Mouse (Mus musculus): ENCODE measurements around the gene Gm34653. TPM values are rescaled to one million over a fixed set of nuclear protein-coding genes. Genes with fewer than 3 reads are reported as not detected.

The Gm34653 gene
- 0.06 and 0.08 TPM in 2 replicates for polyA plus RNA-seq (2012; rRNA removed)

GRCm38 (mm10) chr2:34832766-34833457, at the start of gene Gm34653:
TSS of gene Gm34653 (plus strand) at chr2:34833007.

GRCm38 (mm10) chr2:34799357-34800256, 33.2 kb upstream of the Gm34653 start, which contains the start of gene Rabepk:
TSS of gene Rabepk (minus strand) at chr2:34799912.

GRCm38 (mm10) chr2:34825827-34826459, 6.9 kb upstream of the Gm34653 start, which contains the start of gene Fbxw2:
TSS of gene Fbxw2 (minus strand) at chr2:34826311.

GRCm38 (mm10) chr2:34874271-34874670, 41.5 kb downstream of the Gm34653 start, which contains the start of gene Cutal:
TSS of gene Cutal (plus strand) at chr2:34874396.

GRCm38 (mm10) chr2:34874816-34875345, 42.1 kb downstream of the Gm34653 start, which contains the start of gene Psmd5:
TSS of gene Psmd5 (minus strand) at chr2:34874968.

Other genes with a start within 250 kb of the Gm34653 start
- gene Gapvd1, start 77.8 kb upstream of the Gm34653 start, polyA plus RNA-seq (2012; rRNA removed) = 52.8 TPM in 2 replicates
- 378 and 533 TPM in 2 replicates for gene Hspa5, start 61.0 kb upstream of the Gm34653 start, polyA plus RNA-seq (2012; rRNA removed)
- gene Rabepk, start 33.1 kb upstream of the Gm34653 start, polyA plus RNA-seq (2012; rRNA removed) = 22.8 and 24.4 TPM in 2 replicates
- 60.1 and 67.5 TPM in 2 replicates for gene Fbxw2, start 6.7 kb upstream of the Gm34653 start, polyA plus RNA-seq (2012; rRNA removed)
- 0.17 and 0.21 TPM in 2 replicates for gene Cutal, start 41.4 kb downstream of the Gm34653 start, polyA plus RNA-seq (2012; rRNA removed)
- 51.5 and 54.6 TPM in 2 replicates for gene Psmd5, start 42.0 kb downstream of the Gm34653 start, polyA plus RNA-seq (2012; rRNA removed)
- 4.2 and 5.0 TPM in 2 replicates for gene Phf19, start 81.0 kb downstream of the Gm34653 start, polyA plus RNA-seq (2012; rRNA removed)
- 1.4 and 3.7 TPM in 2 replicates for gene Traf1, start 128.8 kb downstream of the Gm34653 start, polyA plus RNA-seq (2012; rRNA removed)
- 0.34 and 0.98 TPM in 2 replicates for gene Hc, start 228.4 kb downstream of the Gm34653 start, polyA plus RNA-seq (2012; rRNA removed)

All from central nervous system, embryonic 14 days (tissue).